Mouse (Mus musculus) MN1 (cell line): Measurements from ENCODE around the gene Kcnma1.

ENCODE experiments used
- DNase-seq: peaks from one replicate; pipeline ENCODE4 v3.0.0-alpha.2; 2016; ENCODE audit warnings: low spot score

Kcnma1 gene

GRCm38 (mm10) chr14:23782845-23783609 is 231.3 kb downstream of the Kcnma1 start:
- DNase-seq: no peak

GRCm38 (mm10) chr14:23774542-23774941 is 239.7 kb downstream of the Kcnma1 start:
- DNase-seq: no peak

- no peak for DNase-seq
Measured at GRCm38 (mm10) chr14:23772685-23773084, 241.6 kb downstream of the Kcnma1 start.

- DNase-seq: no peak
Measured at GRCm38 (mm10) chr14:23771794-23772193, 242.5 kb downstream of the Kcnma1 start.

GRCm38 (mm10) chr14:23762471-23762870 is 251.8 kb downstream of the Kcnma1 start:
- DNase-seq: no peak

GRCm38 (mm10) chr14:23759626-23760025 is 254.7 kb downstream of the Kcnma1 start:
- no peak for DNase-seq

GRCm38 (mm10) chr14:23758421-23758820 is 255.9 kb downstream of the Kcnma1 start:
- DNase-seq: no peak

- DNase-seq: no peak
Measured at GRCm38 (mm10) chr14:23748011-23748410, 266.3 kb downstream of the Kcnma1 start.

- DNase-seq: no peak
Measured at GRCm38 (mm10) chr14:23746976-23747375, 267.3 kb downstream of the Kcnma1 start.

- no peak for DNase-seq
Measured at GRCm38 (mm10) chr14:23741531-23741930, 272.8 kb downstream of the Kcnma1 start.

GRCm38 (mm10) chr14:23734200-23734599 is 280.1 kb downstream of the Kcnma1 start:
- DNase-seq: no peak

- no peak for DNase-seq
Measured at GRCm38 (mm10) chr14:23729377-23729776, 284.9 kb downstream of the Kcnma1 start.

GRCm38 (mm10) chr14:23723701-23724430 is 290.4 kb downstream of the Kcnma1 start:
- no peak for DNase-seq

- DNase-seq: no peak
Measured at GRCm38 (mm10) chr14:23719246-23719645, 295.0 kb downstream of the Kcnma1 start.

GRCm38 (mm10) chr14:23718667-23719066 is 295.6 kb downstream of the Kcnma1 start:
- DNase-seq: no peak

GRCm38 (mm10) chr14:23714396-23715131 is 299.7 kb downstream of the Kcnma1 start:
- no peak for DNase-seq

- no peak for DNase-seq
Measured at GRCm38 (mm10) chr14:23712891-23713290, 301.4 kb downstream of the Kcnma1 start.

- no peak for DNase-seq
Measured at GRCm38 (mm10) chr14:23710954-23711353, 303.3 kb downstream of the Kcnma1 start.

- DNase-seq: no peak
Measured at GRCm38 (mm10) chr14:23706837-23707236, 307.5 kb downstream of the Kcnma1 start.

- no peak for DNase-seq
Measured at GRCm38 (mm10) chr14:23705647-23706046, 308.6 kb downstream of the Kcnma1 start.

- DNase-seq: no peak
Measured at GRCm38 (mm10) chr14:23704303-23704702, 310.0 kb downstream of the Kcnma1 start.

- no peak for DNase-seq
Measured at GRCm38 (mm10) chr14:23696341-23696740, 317.9 kb downstream of the Kcnma1 start.

GRCm38 (mm10) chr14:23689681-23690080 is 324.6 kb downstream of the Kcnma1 start:
- no peak for DNase-seq
